Mouse (Mus musculus): ENCODE data around the gene Pmm2. TPM values are rescaled to one million over a fixed set of nuclear protein-coding genes. Genes with fewer than 3 reads are reported as not detected.

Gene Pmm2
- polyA plus RNA-seq, 1 experiment from 2014 or later = 38.0 TPM

DNA sequence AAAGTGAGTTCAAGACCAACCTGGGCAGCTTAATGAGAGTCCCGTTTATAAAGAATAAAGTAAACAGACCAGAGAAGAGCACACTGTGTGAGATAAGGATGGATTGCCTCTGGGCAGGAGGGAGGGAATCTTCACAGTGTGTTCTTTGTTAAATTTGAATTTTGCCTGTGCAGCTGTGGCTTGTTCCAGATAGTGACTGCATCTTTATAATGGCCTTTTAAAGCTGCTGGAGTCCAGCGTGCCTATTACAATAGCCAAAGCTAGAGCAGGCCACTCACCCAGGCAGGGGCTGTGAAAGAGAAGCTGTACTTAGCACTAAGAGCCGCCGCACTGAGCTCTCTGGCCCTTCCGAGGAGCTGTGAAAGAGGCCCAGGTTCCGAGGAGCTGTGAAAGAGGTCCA is 8.1 kb downstream of the Pmm2 start:
- Histone ChIP-seq H3K4me1 (ENCODE audit: insufficient read depth) (no peaks in the 10 kb centered on the region), H3K4me3 (ENCODE audit: low read depth, low read length) (no peak overlapping the region), H3K36me3 (replicated peaks; ENCODE audit: insufficient read depth, low read length) (peaks cover 82% of the 10 kb centered on the region), H3K9me3 (ENCODE audit: low read length) (no peaks in the 10 kb centered on the region), H3K27me3 (ENCODE audit: insufficient read depth, low read length) (no peaks in the 10 kb centered on the region), H3K4me2 (ENCODE audit: low read depth, low read length) (no peak overlapping the region), H3K9ac (replicated peaks) (no peak overlapping the region), H3K27ac (ENCODE audit: low read depth) (no peak overlapping the region)
- no peak for DNase-seq
- ATAC-seq = no peak
- TF ChIP-seq EP300 (IDR thresholded peaks at IDR 0.05; ENCODE audit: low read depth) (no peak), CTCF (IDR thresholded peaks at IDR 0.05; ENCODE audit: low read depth) (no peak)
- WGBS (ENCODE audit: insufficient replicate concordance) = 86% methylated on average over 6 of the region's 6 CpGs

- H3K4me2 ChIP-seq (ENCODE audit: low read depth, low read length) = no peak overlapping the region
- no peak overlapping the region for H3K27ac ChIP-seq (ENCODE audit: low read depth)
- WGBS (ENCODE audit: insufficient replicate concordance) = 93% methylated on average over 3 of the region's 3 CpGs
- H3K36me3 ChIP-seq (replicated peaks; ENCODE audit: insufficient read depth, low read length) = peaks cover 80% of the 10 kb centered on the region
- TF ChIP-seq CTCF (IDR thresholded peaks at IDR 0.05; ENCODE audit: low read depth) = no peak
- no peak for TF ChIP-seq EP300 (IDR thresholded peaks at IDR 0.05; ENCODE audit: low read depth)
- H3K4me3 ChIP-seq (ENCODE audit: low read depth, low read length) = no peak overlapping the region
- DNase-seq (no peak), ATAC-seq (no peak)
- H3K9ac ChIP-seq (replicated peaks) = no peak overlapping the region
- H3K9me3 ChIP-seq (ENCODE audit: low read length) = no peaks in the 10 kb centered on the region
- no peaks in the 10 kb centered on the region for H3K27me3 ChIP-seq (ENCODE audit: insufficient read depth, low read length)
- H3K4me1 ChIP-seq (ENCODE audit: insufficient read depth) = no peaks in the 10 kb centered on the region
Measured at GRCm38 (mm10) chr16:8650007-8650406, 12.5 kb downstream of the Pmm2 start.

DNA sequence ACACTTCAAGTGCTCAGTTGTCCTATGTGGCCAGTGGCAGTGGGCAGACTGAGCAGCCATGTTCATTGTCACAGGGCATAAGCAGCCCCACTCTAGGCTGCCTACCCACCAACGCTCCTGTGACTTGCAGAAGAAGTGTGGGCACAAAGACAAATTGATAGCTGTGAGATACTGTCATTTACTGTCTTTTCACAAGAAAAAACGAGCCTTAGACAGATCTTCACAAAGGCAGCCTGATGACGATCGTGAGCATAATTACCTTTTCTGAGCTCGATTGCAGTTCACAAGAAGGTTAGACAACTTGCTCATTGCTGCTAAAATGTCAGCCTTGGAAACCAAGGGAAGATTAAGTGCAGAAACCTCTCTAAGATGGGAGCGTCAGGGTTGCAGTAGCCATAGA is 17.6 kb downstream of the Pmm2 start:
- DNase-seq (no peak), ATAC-seq (no peak)
- Histone ChIP-seq H3K9ac (replicated peaks) (no peak overlapping the region), H3K27ac (ENCODE audit: low read depth) (no peak overlapping the region), H3K4me1 (ENCODE audit: insufficient read depth) (peaks cover 5% of the 10 kb centered on the region; the same call in 1 of the 2 replicates), H3K9me3 (ENCODE audit: low read length) (no peaks in the 10 kb centered on the region), H3K4me3 (ENCODE audit: low read depth, low read length) (no peak overlapping the region), H3K27me3 (ENCODE audit: insufficient read depth, low read length) (no peaks in the 10 kb centered on the region), H3K36me3 (replicated peaks; ENCODE audit: insufficient read depth, low read length) (peaks cover 75% of the 10 kb centered on the region), H3K4me2 (ENCODE audit: low read depth, low read length) (no peak overlapping the region)
- TF ChIP-seq EP300 (IDR thresholded peaks at IDR 0.05; ENCODE audit: low read depth) = no peak
- no peak for TF ChIP-seq CTCF (IDR thresholded peaks at IDR 0.05; ENCODE audit: low read depth)
- WGBS (ENCODE audit: insufficient replicate concordance) = 82% methylated on average over 6 of the region's 6 CpGs

DNA sequence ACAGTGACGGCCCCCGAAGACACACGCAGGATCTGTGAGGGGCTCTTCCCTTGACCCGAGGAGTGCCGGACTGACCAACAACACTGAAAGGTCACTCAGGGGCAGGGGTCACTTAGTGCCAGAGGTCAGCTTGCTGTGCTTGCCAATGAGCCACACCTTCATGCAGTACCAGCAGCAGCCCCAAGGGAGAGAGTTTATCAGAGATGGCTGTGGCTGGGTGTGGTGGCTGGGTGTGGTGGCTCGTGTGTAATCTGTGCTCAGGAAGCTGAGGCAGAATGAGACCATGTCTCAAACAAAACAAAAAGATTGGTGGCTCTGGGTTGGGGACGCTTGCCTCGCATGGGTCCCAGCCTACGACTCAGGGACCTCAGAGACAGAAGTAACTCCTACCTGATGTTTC is 18.1 kb downstream of the Pmm2 start:
- TF ChIP-seq CTCF (IDR thresholded peaks at IDR 0.05; ENCODE audit: low read depth) (peak; percentile 63), EP300 (IDR thresholded peaks at IDR 0.05; ENCODE audit: low read depth) (no peak)
- H3K27me3 ChIP-seq (ENCODE audit: insufficient read depth, low read length) = no peaks in the 10 kb centered on the region
- no peak overlapping the region for H3K4me3 ChIP-seq (ENCODE audit: low read depth, low read length)
- ATAC-seq (peak; percentile 62), DNase-seq (peak; percentile 68)
- H3K36me3 ChIP-seq (replicated peaks; ENCODE audit: insufficient read depth, low read length) = peaks cover 78% of the 10 kb centered on the region
- H3K4me2 ChIP-seq (ENCODE audit: low read depth, low read length) = no peak overlapping the region
- H3K9ac ChIP-seq (replicated peaks) = no peak overlapping the region
- H3K9me3 ChIP-seq (ENCODE audit: low read length) = no peaks in the 10 kb centered on the region
- peaks cover 5% of the 10 kb centered on the region; the same call in 1 of the 2 replicates for H3K4me1 ChIP-seq (ENCODE audit: insufficient read depth)
- H3K27ac ChIP-seq (ENCODE audit: low read depth) = no peak overlapping the region
- WGBS (ENCODE audit: insufficient replicate concordance) = 63% methylated on average over 9 of the region's 9 CpGs

DNA sequence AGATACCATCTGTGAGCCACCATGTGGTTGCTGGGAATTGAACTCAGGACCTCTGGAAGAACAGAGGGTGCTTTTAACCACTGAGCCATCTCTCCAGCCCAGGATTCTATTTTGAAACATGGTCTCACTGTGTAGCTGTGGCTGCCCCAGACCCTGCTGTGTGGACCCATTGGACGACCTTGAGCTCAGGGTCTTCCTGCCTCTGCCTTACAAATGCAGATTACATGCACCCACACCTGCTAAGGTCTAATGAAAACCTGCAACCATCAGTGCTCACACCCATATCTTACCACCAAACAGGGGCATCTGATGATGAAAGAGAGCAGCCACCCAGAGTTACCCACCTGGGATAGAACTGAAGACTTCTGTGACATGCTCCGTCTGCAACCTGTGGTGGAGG is 18.8 kb downstream of the Pmm2 start:
- Histone ChIP-seq H3K9me3 (ENCODE audit: low read length) (no peaks in the 10 kb centered on the region), H3K27me3 (ENCODE audit: insufficient read depth, low read length) (no peaks in the 10 kb centered on the region), H3K4me3 (ENCODE audit: low read depth, low read length) (no peak overlapping the region), H3K4me1 (ENCODE audit: insufficient read depth) (peaks cover 5% of the 10 kb centered on the region; the same call in 1 of the 2 replicates), H3K9ac (replicated peaks) (no peak overlapping the region), H3K36me3 (replicated peaks; ENCODE audit: insufficient read depth, low read length) (peaks cover 79% of the 10 kb centered on the region), H3K27ac (ENCODE audit: low read depth) (no peak overlapping the region), H3K4me2 (ENCODE audit: low read depth, low read length) (no peak overlapping the region)
- TF ChIP-seq CTCF (IDR thresholded peaks at IDR 0.05; ENCODE audit: low read depth) (no peak), EP300 (IDR thresholded peaks at IDR 0.05; ENCODE audit: low read depth) (no peak)
- WGBS (ENCODE audit: insufficient replicate concordance) = 79% methylated on average over 2 of the region's 2 CpGs
- ATAC-seq (no peak), DNase-seq (no peak)

GRCm38 (mm10) chr16:8658349-8658748 is 20.9 kb downstream of the Pmm2 start:
- Histone ChIP-seq H3K4me3 (ENCODE audit: low read depth, low read length) (no peak overlapping the region), H3K9ac (replicated peaks) (no peak overlapping the region), H3K27me3 (ENCODE audit: insufficient read depth, low read length) (no peaks in the 10 kb centered on the region), H3K36me3 (replicated peaks; ENCODE audit: insufficient read depth, low read length) (peaks cover 83% of the 10 kb centered on the region), H3K27ac (ENCODE audit: low read depth) (no peak overlapping the region), H3K9me3 (ENCODE audit: low read length) (no peaks in the 10 kb centered on the region), H3K4me2 (ENCODE audit: low read depth, low read length) (no peak overlapping the region), H3K4me1 (ENCODE audit: insufficient read depth) (peaks cover 5% of the 10 kb centered on the region; the same call in 1 of the 2 replicates)
- peak; percentile 19; the same call in 1 of the 2 replicates for ATAC-seq
- WGBS (ENCODE audit: insufficient replicate concordance) = 80% methylated on average over 4 of the region's 4 CpGs
- DNase-seq = no peak
- TF ChIP-seq EP300 (IDR thresholded peaks at IDR 0.05; ENCODE audit: low read depth) (no peak), CTCF (IDR thresholded peaks at IDR 0.05; ENCODE audit: low read depth) (no peak)

DNA sequence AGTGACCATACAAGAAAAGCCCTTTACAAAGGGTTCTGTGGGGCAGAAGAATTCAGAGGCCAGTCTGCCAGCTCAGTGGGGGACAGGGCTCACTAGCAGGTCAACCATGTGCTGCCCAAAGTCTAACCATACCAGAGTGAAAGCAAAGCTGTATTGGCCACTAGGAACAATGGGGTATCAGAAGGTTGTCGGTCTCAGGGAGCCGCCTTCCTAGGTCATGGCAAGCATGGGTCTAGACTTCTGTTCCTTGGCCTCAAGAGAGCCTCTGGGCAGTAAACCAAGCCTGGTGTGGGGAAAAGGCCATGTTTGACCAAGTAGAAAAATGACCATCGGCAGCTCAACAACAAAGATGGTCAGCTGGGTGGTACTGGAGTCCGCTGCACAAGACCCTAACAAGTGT is 21.3 kb downstream of the Pmm2 start:
- peaks cover 5% of the 10 kb centered on the region; the same call in 1 of the 2 replicates for H3K4me1 ChIP-seq (ENCODE audit: insufficient read depth)
- H3K9me3 ChIP-seq (ENCODE audit: low read length) = no peaks in the 10 kb centered on the region
- ATAC-seq (0 out of 2 replicates have a peak, but pooled peaks have one; percentile 9), DNase-seq (no peak)
- TF ChIP-seq CTCF (IDR thresholded peaks at IDR 0.05; ENCODE audit: low read depth) (no peak), EP300 (IDR thresholded peaks at IDR 0.05; ENCODE audit: low read depth) (no peak)
- no peaks in the 10 kb centered on the region for H3K27me3 ChIP-seq (ENCODE audit: insufficient read depth, low read length)
- H3K36me3 ChIP-seq (replicated peaks; ENCODE audit: insufficient read depth, low read length) = peaks cover 83% of the 10 kb centered on the region
- 91% methylated on average over 4 of the region's 4 CpGs for WGBS (ENCODE audit: insufficient replicate concordance)
- no peak overlapping the region for H3K4me2 ChIP-seq (ENCODE audit: low read depth, low read length)
- no peak overlapping the region for H3K4me3 ChIP-seq (ENCODE audit: low read depth, low read length)
- no peak overlapping the region for H3K9ac ChIP-seq (replicated peaks)
- H3K27ac ChIP-seq (ENCODE audit: low read depth) = no peak overlapping the region
